Mouse (Mus musculus) intestine, postnatal 0 days (tissue): ENCODE measurements around the gene Prex1. TPM values are rescaled to one million over a fixed set of nuclear protein-coding genes. Genes with fewer than 3 reads are reported as not detected.

ENCODE experiments used
- ATAC-seq: fragments of 200-750 bp; cut with Nextera tagmentation; 2 replicates; pipeline ENCODE4 v1.8.0; 2017; ENCODE audit warnings: mild to moderate bottlenecking, moderate TSS enrichment, moderate library complexity
- H3K27ac ChIP-seq: fragments of 300-500 bp; sonication (generic); 2 replicates; pipeline ENCODE4 v1.5.1; 2014; ENCODE audit warnings: mild to moderate bottlenecking, low read depth, low read length, moderate library complexity
- H3K27me3 ChIP-seq: fragments of 300-500 bp; sonication (generic); replicated peaks from 2 replicates; pipeline ENCODE4 v1.6.1; 2014; ENCODE audit warnings: low read length, mixed read lengths; ENCODE audit not compliant: control insufficient read depth, insufficient read depth
- H3K36me3 ChIP-seq: fragments of 300-500 bp; sonication (generic); 2 replicates; pipeline ENCODE4 v1.6.1; 2014; ENCODE audit warnings: mild to moderate bottlenecking, moderate library complexity; ENCODE audit not compliant: control insufficient read depth, insufficient read depth
- H3K4me1 ChIP-seq: fragments of 300-500 bp; sonication (generic); replicated peaks from 2 replicates; pipeline ENCODE4 v1.6.1; 2014; ENCODE audit warnings: antibody characterized with exemption, low read length, mixed read lengths; ENCODE audit not compliant: control insufficient read depth, insufficient read depth
- H3K4me2 ChIP-seq: fragments of 300-500 bp; sonication (generic); replicated peaks from 2 replicates; pipeline ENCODE4 v1.6.1; 2014; ENCODE audit warnings: low read depth, mild to moderate bottlenecking, moderate library complexity
- H3K4me3 ChIP-seq: fragments of 300-500 bp; sonication (generic); 2 replicates; pipeline ENCODE4 v1.5.1; 2014; ENCODE audit warnings: low read depth, low read length
- H3K9ac ChIP-seq: fragments of 300-500 bp; sonication (generic); 2 replicates; pipeline ENCODE4 v1.6.1; 2014; ENCODE audit warnings: mild to moderate bottlenecking, low read depth, low read length
- H3K9me3 ChIP-seq: fragments of 300-500 bp; sonication (generic); 2 replicates; pipeline ENCODE4 v1.6.1; 2016; ENCODE audit warnings: mixed run types; ENCODE audit not compliant: control insufficient read depth
- CTCF ChIP-seq: sonication (generic); IDR thresholded peaks from 2 replicates; pipeline ENCODE4 v1.5.1; 2016; ENCODE audit warnings: low read depth, mild to moderate bottlenecking, control low read depth, antibody characterized with exemption, moderate library complexity
- WGBS: fragments of 180-500 bp; shearing (Covaris S2); extraction: QIAGEN DNeasy Blood & Tissue Kit; methylation state at CpG from one replicate; pipeline ENCODE4 v1.1.7; 2014; 5-methylcytosine and 5-hydroxymethylcytosine counted together
- polyA plus RNA-seq: library from polyadenylated mRNA; unstranded; fragments of >200 nt; fragmentation: Nextera tagmentation; extraction: Ambion mirVana; gene quantifications from 2 replicates; pipeline ENCODE4 v1.2.1, GENCODE M21; 2015

Gene Prex1
- polyA plus RNA-seq, 1 experiment from 2014 or later = 4.0 TPM

DNA sequence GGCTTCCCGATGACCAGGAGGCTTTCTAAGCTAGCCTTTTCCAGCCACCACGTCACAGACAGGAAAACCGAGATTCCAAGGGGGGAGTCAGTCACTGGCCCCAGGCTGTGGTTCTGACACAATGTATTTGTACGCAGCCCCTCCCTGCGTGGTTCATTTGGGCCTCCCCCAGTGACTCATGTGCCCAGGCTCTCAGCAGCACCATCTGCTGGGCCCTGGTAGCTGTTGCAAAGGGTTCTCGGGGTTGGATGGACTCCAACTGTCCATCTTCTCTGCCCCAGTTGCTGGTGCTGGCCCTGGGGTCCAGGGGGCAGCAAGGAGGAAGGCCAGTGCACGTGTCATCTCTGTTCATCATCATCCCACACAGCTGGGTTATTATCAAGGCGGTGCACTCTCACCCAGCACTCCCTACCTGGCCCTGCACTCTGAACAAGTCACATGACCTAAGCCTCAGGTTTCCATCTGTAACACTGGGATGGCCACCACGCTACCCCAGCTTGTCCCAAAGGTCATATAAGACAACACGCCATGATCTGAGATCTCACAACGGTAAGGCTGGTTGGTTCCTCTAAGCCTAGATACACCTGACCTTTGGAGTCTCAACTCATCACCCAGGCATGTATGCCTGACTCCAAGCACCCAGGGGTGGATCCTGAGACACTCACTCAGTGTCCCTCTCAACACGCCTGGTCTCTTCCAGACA, 115.0 kb downstream of the Prex1 start:
- no peak overlapping the region for H3K4me2 ChIP-seq
- H3K9me3 ChIP-seq = no peaks in the 10 kb centered on the region
- peak; percentile 40 for ATAC-seq
- 80% methylated on average over 12 of the region's 12 CpGs for WGBS
- H3K27ac ChIP-seq = no peak overlapping the region
- H3K27me3 ChIP-seq = no peaks in the 10 kb centered on the region
- no peaks in the 10 kb centered on the region for H3K4me1 ChIP-seq
- no peak overlapping the region for H3K4me3 ChIP-seq
- no peaks in the 10 kb centered on the region for H3K36me3 ChIP-seq
- H3K9ac ChIP-seq = no peak overlapping the region
- peak; percentile 57 for TF ChIP-seq CTCF

DNA sequence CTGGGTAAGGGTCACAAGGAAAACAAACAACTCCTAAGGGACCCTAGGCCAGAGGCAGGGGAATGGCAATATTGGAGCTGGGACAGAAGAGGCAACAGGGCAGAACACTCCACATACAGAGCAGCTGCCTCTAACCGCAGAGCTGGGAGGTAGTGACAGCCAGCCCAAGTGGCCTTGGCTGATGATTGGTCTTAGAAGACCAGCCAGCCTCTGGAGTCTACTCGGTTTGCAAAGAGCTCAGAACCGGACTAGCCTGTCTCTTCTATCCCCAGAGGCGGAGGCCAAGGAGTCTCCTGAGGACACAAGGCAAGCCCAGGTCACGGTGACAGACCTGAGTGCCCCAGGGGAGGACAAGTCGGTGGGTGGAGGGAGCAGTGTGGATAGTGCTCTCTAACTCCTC, 115.9 kb downstream of the Prex1 start:
- H3K27ac ChIP-seq = no peak overlapping the region
- no peaks in the 10 kb centered on the region for H3K9me3 ChIP-seq
- H3K4me1 ChIP-seq = no peaks in the 10 kb centered on the region
- no peaks in the 10 kb centered on the region for H3K27me3 ChIP-seq
- no peak overlapping the region for H3K4me3 ChIP-seq
- no peak overlapping the region for H3K9ac ChIP-seq
- TF ChIP-seq CTCF = no peak
- 76% methylated on average over 6 of the region's 6 CpGs for WGBS
- no peak overlapping the region for H3K4me2 ChIP-seq
- no peaks in the 10 kb centered on the region for H3K36me3 ChIP-seq
- ATAC-seq = no peak

DNA sequence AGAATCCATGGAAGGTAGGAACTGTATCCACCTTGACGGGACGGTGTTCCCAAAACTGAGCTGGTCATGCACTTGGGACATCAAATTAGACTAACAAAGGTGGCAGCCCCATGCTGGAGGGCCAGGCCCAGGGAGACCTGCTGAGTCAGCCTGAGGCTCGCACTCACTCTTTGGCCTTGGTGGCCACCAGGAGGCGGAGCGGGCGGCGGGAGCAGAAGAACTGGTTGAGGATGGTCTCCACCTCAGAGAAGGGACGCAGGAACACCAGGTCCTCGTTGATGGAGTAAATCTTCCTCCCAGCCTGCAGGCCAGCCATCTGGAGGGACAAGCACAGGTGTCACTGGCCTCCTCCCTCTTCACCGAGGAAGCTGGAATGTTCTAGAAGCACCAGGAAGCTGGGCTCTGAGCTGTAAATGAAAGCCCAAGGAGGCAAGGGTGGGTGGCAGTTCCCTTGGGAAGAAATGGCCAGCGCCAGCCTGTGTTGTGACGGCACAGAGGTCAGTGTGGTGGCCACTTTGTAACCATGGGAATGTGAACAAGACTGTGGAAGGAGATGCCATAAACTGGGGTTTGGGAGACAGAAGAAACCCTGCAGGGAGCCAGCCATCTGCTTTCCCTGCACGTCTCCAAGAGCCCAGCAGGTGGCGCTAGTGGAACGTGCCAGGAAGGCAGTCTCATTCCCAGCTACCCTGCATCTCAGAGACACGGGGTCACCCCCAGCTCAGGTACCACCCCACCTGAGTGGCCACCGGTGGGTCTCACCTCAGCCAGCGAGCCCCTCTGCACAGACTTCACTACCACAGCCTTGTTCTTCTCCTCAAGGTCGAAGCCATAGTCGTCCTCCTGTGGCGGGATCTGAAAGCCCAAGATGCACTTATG, 121.4 kb downstream of the Prex1 start:
- H3K9ac ChIP-seq = no peak overlapping the region
- TF ChIP-seq CTCF = peak; percentile 100
- no peaks in the 10 kb centered on the region for H3K27me3 ChIP-seq
- no peak overlapping the region for H3K27ac ChIP-seq
- no peaks in the 10 kb centered on the region for H3K9me3 ChIP-seq
- H3K4me1 ChIP-seq = no peaks in the 10 kb centered on the region
- H3K4me3 ChIP-seq = no peak overlapping the region
- peak; percentile 35 for ATAC-seq
- WGBS = 37% methylated on average over 21 of the region's 21 CpGs
- H3K4me2 ChIP-seq = peak overlapping the region; percentile 51
- H3K36me3 ChIP-seq = no peaks in the 10 kb centered on the region

DNA sequence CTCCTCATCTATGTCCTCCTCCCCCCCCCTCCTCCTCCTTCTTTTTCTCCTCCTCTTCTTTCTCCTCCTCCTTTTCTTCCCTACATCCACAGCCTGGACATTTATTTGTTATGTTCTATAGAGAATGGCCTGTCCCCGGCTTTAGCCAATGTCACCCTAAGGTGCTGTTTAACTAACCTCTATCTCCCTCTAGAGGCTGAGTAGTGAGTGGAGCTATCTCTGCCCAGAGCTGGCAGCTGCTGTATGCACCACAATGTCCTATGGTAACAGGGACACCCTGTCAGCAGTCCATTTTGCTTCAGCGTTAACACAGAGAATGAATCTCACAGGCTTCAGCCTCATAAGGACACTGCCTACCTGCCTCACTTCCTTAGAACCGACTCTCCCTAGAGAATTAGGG, 129.1 kb downstream of the Prex1 start:
- no peaks in the 10 kb centered on the region for H3K9me3 ChIP-seq
- WGBS = 68% methylated on average over 3 of the region's 3 CpGs
- no peaks in the 10 kb centered on the region for H3K27me3 ChIP-seq
- no peak overlapping the region for H3K27ac ChIP-seq
- H3K36me3 ChIP-seq = no peaks in the 10 kb centered on the region; the same call in 1 of the 2 replicates
- H3K9ac ChIP-seq = no peak overlapping the region
- no peaks in the 10 kb centered on the region for H3K4me1 ChIP-seq
- no peak overlapping the region for H3K4me3 ChIP-seq
- ATAC-seq = no peak
- no peak overlapping the region for H3K4me2 ChIP-seq
- peak; percentile 59 for TF ChIP-seq CTCF

DNA sequence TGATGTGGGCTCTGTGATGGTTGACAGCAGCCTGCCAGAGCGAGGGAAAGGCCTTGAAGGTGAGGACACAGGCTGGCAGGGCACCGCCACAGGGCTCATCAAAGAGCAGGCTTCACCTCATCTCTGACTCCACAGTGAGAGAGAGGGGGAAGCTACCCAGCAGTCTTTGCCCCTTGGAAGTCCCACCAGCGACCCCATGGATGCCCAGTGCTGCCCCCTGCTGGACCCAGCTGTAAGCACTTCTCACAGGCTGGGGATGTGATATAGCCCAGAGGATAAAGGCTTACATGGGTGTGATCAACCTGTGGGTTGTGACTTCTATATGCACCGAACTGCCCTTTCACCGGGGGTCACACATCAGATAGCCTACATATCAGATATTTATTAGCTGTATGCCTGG, 130.3 kb downstream of the Prex1 start:
- H3K27me3 ChIP-seq = no peaks in the 10 kb centered on the region
- peak; percentile 51 for TF ChIP-seq CTCF
- no peaks in the 10 kb centered on the region for H3K9me3 ChIP-seq
- no peak overlapping the region for H3K4me2 ChIP-seq
- H3K27ac ChIP-seq = no peak overlapping the region
- ATAC-seq = no peak
- H3K36me3 ChIP-seq = no peaks in the 10 kb centered on the region; the same call in 1 of the 2 replicates
- no peak overlapping the region for H3K9ac ChIP-seq
- H3K4me1 ChIP-seq = no peaks in the 10 kb centered on the region
- 91% methylated on average over 5 of the region's 5 CpGs for WGBS
- H3K4me3 ChIP-seq = no peak overlapping the region

DNA sequence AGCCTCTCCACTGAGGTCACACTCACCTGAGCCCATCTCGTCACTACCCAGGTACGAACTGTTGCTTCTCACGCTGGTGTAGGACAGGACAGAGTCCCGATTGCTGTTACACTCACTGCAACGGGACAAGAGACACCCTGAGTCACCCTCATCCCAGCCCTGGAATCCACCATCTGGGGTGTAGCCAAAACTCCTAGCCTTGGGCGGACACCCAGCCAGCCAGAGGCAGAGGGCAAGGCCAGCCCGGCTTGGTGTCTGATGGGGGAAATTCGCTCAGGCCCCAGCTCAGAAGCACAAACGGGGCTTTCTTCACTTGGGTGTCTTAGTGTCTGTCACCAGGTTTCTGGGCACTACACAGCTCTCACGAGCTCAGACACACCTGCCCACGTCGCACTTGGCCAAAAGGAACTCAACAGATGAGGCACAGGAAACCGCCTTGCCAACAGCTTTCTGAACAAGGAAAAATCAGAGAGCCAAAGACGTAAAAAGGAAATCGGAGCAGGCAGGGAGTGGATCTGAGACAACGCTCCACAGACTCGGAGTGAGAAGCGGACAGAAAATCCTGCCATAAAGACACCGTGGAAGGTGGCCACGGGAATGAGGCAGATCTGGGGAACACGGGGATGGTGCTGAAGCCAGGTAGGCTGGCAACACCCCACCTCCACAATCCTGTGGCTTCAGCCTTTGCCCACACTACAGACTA, 131.6 kb downstream of the Prex1 start:
- TF ChIP-seq CTCF = no peak
- Histone ChIP-seq H3K27me3 (no peaks in the 10 kb centered on the region), H3K4me1 (no peaks in the 10 kb centered on the region), H3K36me3 (no peaks in the 10 kb centered on the region; the same call in 1 of the 2 replicates), H3K4me3 (no peak overlapping the region), H3K4me2 (no peak overlapping the region), H3K27ac (no peak overlapping the region), H3K9me3 (no peaks in the 10 kb centered on the region), H3K9ac (no peak overlapping the region)
- no peak for ATAC-seq
- WGBS = 93% methylated on average over 21 of the region's 21 CpGs
